Mouse (Mus musculus): Measurements from ENCODE around the gene Slc25a33. TPM values are rescaled to one million over a fixed set of nuclear protein-coding genes. Genes with fewer than 3 reads are reported as not detected.
A peak's percentile ranks its signal among the peaks of the same experiment; 100 is the strongest.

Gene Slc25a33
- polyA plus RNA-seq, 1 experiment: 77.0 TPM

- Histone ChIP-seq H3K27ac (ENCODE audit: insufficient read depth, low read length) (no peak overlapping the region), H3K4me1 (ENCODE audit: control insufficient read depth, insufficient read depth, low read length) (no peaks in the 10 kb centered on the region), H3K27me3 (ENCODE audit: control insufficient read depth, insufficient read depth, low read length) (no peaks in the 10 kb centered on the region), H3K4me3 (replicated peaks; ENCODE audit: insufficient read depth, low read depth, low read length) (no peak overlapping the region)
- WGBS: 46% methylated on average over 7 of the region's 7 CpGs
- TF ChIP-seq POLR2A (IDR thresholded peaks at IDR 0.05; ENCODE audit: borderline replicate concordance, insufficient read depth, low read length) (no peak), CTCF (IDR thresholded peaks at IDR 0.05; ENCODE audit: borderline replicate concordance, insufficient read depth, low read depth, low read length) (no peak)
- no peak for DNase-seq
Measured at GRCm38 (mm10) chr4:149798684-149799309, 24.7 kb upstream of the Slc25a33 start.

- no peak for DNase-seq
- no peak for TF ChIP-seq POLR2A (IDR thresholded peaks at IDR 0.05; ENCODE audit: borderline replicate concordance, insufficient read depth, low read length)
- no peak for TF ChIP-seq CTCF (IDR thresholded peaks at IDR 0.05; ENCODE audit: borderline replicate concordance, insufficient read depth, low read depth, low read length)
- Histone ChIP-seq H3K4me1 (ENCODE audit: control insufficient read depth, insufficient read depth, low read length) (no peaks in the 10 kb centered on the region), H3K4me3 (replicated peaks; ENCODE audit: insufficient read depth, low read depth, low read length) (no peak overlapping the region), H3K27me3 (ENCODE audit: control insufficient read depth, insufficient read depth, low read length) (no peaks in the 10 kb centered on the region), H3K27ac (ENCODE audit: insufficient read depth, low read length) (no peak overlapping the region)
- WGBS: 55% methylated on average over 2 of the region's 2 CpGs
Measured at GRCm38 (mm10) chr4:149798116-149798515, 24.0 kb upstream of the Slc25a33 start.

- 77% methylated on average over 1 of the region's 1 CpGs for whole genome bisulfite sequencing
- no peak for DNase-seq
- no peak overlapping the region for H3K27ac ChIP-seq (ENCODE audit: insufficient read depth, low read length)
- TF ChIP-seq CTCF (IDR thresholded peaks at IDR 0.05; ENCODE audit: borderline replicate concordance, insufficient read depth, low read depth, low read length): no peak
- no peak for TF ChIP-seq POLR2A (IDR thresholded peaks at IDR 0.05; ENCODE audit: borderline replicate concordance, insufficient read depth, low read length)
- H3K4me1 ChIP-seq (ENCODE audit: control insufficient read depth, insufficient read depth, low read length): no peaks in the 10 kb centered on the region
- no peaks in the 10 kb centered on the region for H3K27me3 ChIP-seq (ENCODE audit: control insufficient read depth, insufficient read depth, low read length)
- no peak overlapping the region for H3K4me3 ChIP-seq (replicated peaks; ENCODE audit: insufficient read depth, low read depth, low read length)
Measured at GRCm38 (mm10) chr4:149797220-149797610, 23.1 kb upstream of the Slc25a33 start.

- no peak overlapping the region for H3K4me3 ChIP-seq (replicated peaks; ENCODE audit: insufficient read depth, low read depth, low read length)
- TF ChIP-seq POLR2A (IDR thresholded peaks at IDR 0.05; ENCODE audit: borderline replicate concordance, insufficient read depth, low read length) (no peak), CTCF (IDR thresholded peaks at IDR 0.05; ENCODE audit: borderline replicate concordance, insufficient read depth, low read depth, low read length) (no peak)
- H3K27ac ChIP-seq (ENCODE audit: insufficient read depth, low read length): no peak overlapping the region
- 85% methylated on average over 14 of the region's 14 CpGs for WGBS
- no peaks in the 10 kb centered on the region for H3K27me3 ChIP-seq (ENCODE audit: control insufficient read depth, insufficient read depth, low read length)
- no peaks in the 10 kb centered on the region for H3K4me1 ChIP-seq (ENCODE audit: control insufficient read depth, insufficient read depth, low read length)
- DNase-seq: no peak
Measured at GRCm38 (mm10) chr4:149796567-149797219, 22.6 kb upstream of the Slc25a33 start.

- H3K27ac ChIP-seq (ENCODE audit: insufficient read depth, low read length): no peak overlapping the region
Measured at GRCm38 (mm10) chr4:149794966-149795477, 20.9 kb upstream of the Slc25a33 start.

GRCm38 (mm10) chr4:149794010-149794338 lies 19.9 kb upstream of the Slc25a33 start:
- Histone ChIP-seq H3K4me3 (replicated peaks; ENCODE audit: insufficient read depth, low read depth, low read length) (no peak overlapping the region), H3K4me1 (ENCODE audit: control insufficient read depth, insufficient read depth, low read length) (no peaks in the 10 kb centered on the region), H3K27ac (ENCODE audit: insufficient read depth, low read length) (no peak overlapping the region), H3K27me3 (ENCODE audit: control insufficient read depth, insufficient read depth, low read length) (no peaks in the 10 kb centered on the region)
- WGBS: 61% methylated on average over 8 of the region's 8 CpGs
- no peak for DNase-seq
- no peak for TF ChIP-seq POLR2A (IDR thresholded peaks at IDR 0.05; ENCODE audit: borderline replicate concordance, insufficient read depth, low read length)

More at GRCm38 (mm10) chr4:149794966-149795477, 20.9 kb upstream of the Slc25a33 start:
- no peak for DNase-seq
- no peak overlapping the region for H3K4me3 ChIP-seq (replicated peaks; ENCODE audit: insufficient read depth, low read depth, low read length)
- H3K27me3 ChIP-seq (ENCODE audit: control insufficient read depth, insufficient read depth, low read length): no peaks in the 10 kb centered on the region
- H3K4me1 ChIP-seq (ENCODE audit: control insufficient read depth, insufficient read depth, low read length): no peaks in the 10 kb centered on the region
- TF ChIP-seq POLR2A (IDR thresholded peaks at IDR 0.05; ENCODE audit: borderline replicate concordance, insufficient read depth, low read length) (no peak), CTCF (IDR thresholded peaks at IDR 0.05; ENCODE audit: borderline replicate concordance, insufficient read depth, low read depth, low read length) (no peak)
- WGBS: 87% methylated on average over 7 of the region's 7 CpGs

GRCm38 (mm10) chr4:149793156-149794009 lies 19.3 kb upstream of the Slc25a33 start:
- Histone ChIP-seq H3K27me3 (ENCODE audit: control insufficient read depth, insufficient read depth, low read length) (no peaks in the 10 kb centered on the region), H3K27ac (ENCODE audit: insufficient read depth, low read length) (no peak overlapping the region), H3K4me3 (replicated peaks; ENCODE audit: insufficient read depth, low read depth, low read length) (no peak overlapping the region), H3K4me1 (ENCODE audit: control insufficient read depth, insufficient read depth, low read length) (no peaks in the 10 kb centered on the region)
- WGBS: 35% methylated on average over 13 of the region's 13 CpGs
- TF ChIP-seq POLR2A (IDR thresholded peaks at IDR 0.05; ENCODE audit: borderline replicate concordance, insufficient read depth, low read length) (no peak), CTCF (IDR thresholded peaks at IDR 0.05; ENCODE audit: borderline replicate concordance, insufficient read depth, low read depth, low read length) (peak; percentile 49)
- peak in 1 of 2 experiments; percentile 32 for DNase-seq

Data from cerebellum, adult 2 months (tissue).